Mouse (Mus musculus): Measurements from ENCODE around the gene Mrgpra1.
"Not testable (repeated sequence)": the region's sequence is repeated elsewhere in the genome, so short reads cannot be mapped to it uniquely, and the experiment has no call there.

Mrgpra1 gene

GRCm38 (mm10) chr7:47354140-47354539 lies at the start of gene Mrgpra1:
Gene Mrgpra1 (minus strand): TSS chr7:47354240.
- no peak for DNase-seq

GRCm38 (mm10) chr7:47401125-47401524 lies 47.1 kb upstream of the Mrgpra1 start:
- no peak for DNase-seq

GRCm38 (mm10) chr7:47348421-47348820 lies 5.6 kb downstream of the Mrgpra1 start:
- DNase-seq, result no peak

GRCm38 (mm10) chr7:47345905-47346478 lies 8.0 kb downstream of the Mrgpra1 start:
- DNase-seq, result no peak

GRCm38 (mm10) chr7:47341887-47342286 lies 12.2 kb downstream of the Mrgpra1 start:
- not testable (repeated sequence) for DNase-seq

- DNase-seq, result not testable (repeated sequence)
Observed at GRCm38 (mm10) chr7:47341389-47341788, 12.7 kb downstream of the Mrgpra1 start.

- no peak for DNase-seq
Observed at GRCm38 (mm10) chr7:47318299-47318698, 35.7 kb downstream of the Mrgpra1 start.

- DNase-seq, result no peak
Observed at GRCm38 (mm10) chr7:47312289-47312688, 41.8 kb downstream of the Mrgpra1 start.

GRCm38 (mm10) chr7:47309855-47310254 lies 44.2 kb downstream of the Mrgpra1 start:
- DNase-seq, result no peak

GRCm38 (mm10) chr7:47304661-47305060 lies 49.4 kb downstream of the Mrgpra1 start:
- not testable (repeated sequence) for DNase-seq

GRCm38 (mm10) chr7:47299612-47300011 lies 54.4 kb downstream of the Mrgpra1 start:
- DNase-seq, result not testable (repeated sequence)

Measured in kidney, postnatal 14 days (tissue).